In the genomic region with DNA sequence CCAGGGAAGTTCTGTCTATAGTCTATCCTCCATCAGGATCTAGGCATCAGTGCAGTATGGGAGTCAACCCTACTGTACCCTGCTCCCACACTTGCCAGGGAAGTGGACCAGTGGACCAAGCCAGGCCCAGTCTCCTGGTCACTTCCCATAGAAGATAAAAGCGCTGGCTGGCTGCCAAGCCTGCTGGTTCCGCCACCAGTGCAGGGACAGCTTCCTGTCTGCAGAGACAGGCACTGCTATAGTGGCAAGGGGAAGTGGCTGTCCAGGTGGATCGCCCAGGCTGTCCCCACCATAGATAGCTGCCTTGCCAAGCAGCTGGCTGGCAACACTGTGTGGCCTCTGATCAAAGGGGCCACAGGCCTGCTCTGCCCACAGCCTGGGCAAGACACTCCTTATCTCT, we compare ENCODE assay signal across 9 mouse cellular contexts.
DNase-seq lines count a peak whose midpoint lies in the region; ATAC-seq lines count a peak whose summit lies in the region.
"Had no signal": no experiment of that assay in that cellular context is flagged by ENCODE, and none has a peak within 500 bp of the region (broad histone marks: within the 10 kb centered on the region; RNA-seq: fewer than 3 reads in every experiment).

No protein-coding gene starts in this region.

- 63% methylated on average over 3 of the region's 3 CpGs for WGBS in neural tube, embryonic 15.5 days

- no peak for ATAC-seq in frontal cortex, adult (ENCODE audit: low TSS enrichment)
- no peak for ATAC-seq in neural tube, embryonic 15.5 days (ENCODE audit: low FRiP score)
- ATAC-seq in megakaryocyte-erythroid progenitor cell, adult 5-6 weeks (replicated peaks; ENCODE audit: low FRiP score, low TSS enrichment, poor library complexity, severe bottlenecking) = no peak

- no peak overlapping the region for H3K4me2 ChIP-seq in neural tube, embryonic 15.5 days
- H3K4me2 ChIP-seq: neural tube, embryonic 12.5 days had no signal

- H3K9me3 ChIP-seq in neural tube, embryonic 15.5 days (replicated peaks) = no peaks in the 10 kb centered on the region
- H3K9me3 ChIP-seq: neural tube, embryonic 12.5 days had no signal

- peaks cover 14% of the 10 kb centered on the region for H3K4me1 ChIP-seq in neural tube, embryonic 15.5 days

- DNase-seq in frontal cortex, postnatal 10 days (ENCODE audit: low spot score in 2 of 2) = peak; percentile 53 to 55
- DNase-seq in urinary bladder, postnatal 14 days (ENCODE audit: low spot score) = peak; percentile 77
- no peak for DNase-seq in urinary bladder, postnatal 25 days (ENCODE audit: low spot score)
- DNase-seq in layer of hippocampus, postnatal 14 days (ENCODE audit: low spot score in 2 of 2) = peak; percentile 32 to 46
- peak; percentile 50 for DNase-seq in testis, postnatal 14 days (ENCODE audit: low spot score)

- H3K4me3 ChIP-seq in neural tube, embryonic 15.5 days (replicated peaks) = no peak overlapping the region
- H3K4me3 ChIP-seq: neural tube, embryonic 12.5 days had no signal

- H3K36me3 ChIP-seq in neural tube, embryonic 15.5 days = no peaks in the 10 kb centered on the region
- H3K36me3 ChIP-seq: neural tube, embryonic 12.5 days had no signal

- no peaks in the 10 kb centered on the region for H3K27me3 ChIP-seq in neural tube, embryonic 15.5 days (replicated peaks)
- H3K27me3 ChIP-seq: neural tube, embryonic 12.5 days had no signal

- no peak overlapping the region for H3K27ac ChIP-seq in neural tube, embryonic 15.5 days (replicated peaks)
- H3K27ac ChIP-seq: neural tube, embryonic 12.5 days had no signal

- no peak overlapping the region for H3K9ac ChIP-seq in neural tube, embryonic 15.5 days (replicated peaks)
- H3K9ac ChIP-seq: neural tube, embryonic 12.5 days had no signal
